Mouse (Mus musculus) lung, postnatal 4 days (tissue): ENCODE results near the gene Npy5r.

ENCODE experiments used
- DNase-seq, 2 experiments: peaks; one replicate each; pipeline ENCODE4 v3.0.0; 2021

Gene Npy5r

GRCm38 (mm10) chr8:66687511-66688329 is at the start of gene Npy5r:
Gene Npy5r, minus strand, starts transcription at chr8:66688128.
- DNase-seq, result no peak

GRCm38 (mm10) chr8:66731957-66732356 is 44.0 kb upstream of the Npy5r start:
- no peak for DNase-seq

GRCm38 (mm10) chr8:66729446-66729845 is 41.5 kb upstream of the Npy5r start:
- DNase-seq, result no peak

- DNase-seq, result no peak
Observed at GRCm38 (mm10) chr8:66722835-66723234, 34.9 kb upstream of the Npy5r start.

- no peak for DNase-seq
Observed at GRCm38 (mm10) chr8:66714324-66714975, 26.5 kb upstream of the Npy5r start.

GRCm38 (mm10) chr8:66698782-66699181 is 10.9 kb upstream of the Npy5r start:
- DNase-seq, result no peak

GRCm38 (mm10) chr8:66698011-66698410 is 10.1 kb upstream of the Npy5r start:
- DNase-seq, result no peak

- peak in 1 of 2 experiments; percentile 40 for DNase-seq
Observed at GRCm38 (mm10) chr8:66696970-66697843, 9.3 kb upstream of the Npy5r start, which contains the start of gene Npy1r. Gene Npy1r, plus strand, starts transcription at chr8:66697192.

- no peak for DNase-seq
Observed at GRCm38 (mm10) chr8:66690402-66690801, 2.5 kb upstream of the Npy5r start.

- DNase-seq, result no peak
Observed at GRCm38 (mm10) chr8:66688799-66689198, 871 bp upstream of the Npy5r start.

GRCm38 (mm10) chr8:66688395-66688794 is 467 bp upstream of the Npy5r start:
- DNase-seq, result no peak

GRCm38 (mm10) chr8:66681261-66681660 is 6.7 kb downstream of the Npy5r start:
- no peak for DNase-seq

- no peak for DNase-seq
Observed at GRCm38 (mm10) chr8:66630721-66631120, 57.2 kb downstream of the Npy5r start.
